Mouse (Mus musculus): Measurements from ENCODE around the gene Cwf19l1. TPM values are rescaled to one million over a fixed set of nuclear protein-coding genes. Genes with fewer than 3 reads are reported as not detected.

Cwf19l1 gene
- 31.2 and 38.4 TPM in 2 replicates for polyA plus RNA-seq (2014; fragmentation: Nextera tagmentation; extraction: Ambion mirVana)

DNA sequence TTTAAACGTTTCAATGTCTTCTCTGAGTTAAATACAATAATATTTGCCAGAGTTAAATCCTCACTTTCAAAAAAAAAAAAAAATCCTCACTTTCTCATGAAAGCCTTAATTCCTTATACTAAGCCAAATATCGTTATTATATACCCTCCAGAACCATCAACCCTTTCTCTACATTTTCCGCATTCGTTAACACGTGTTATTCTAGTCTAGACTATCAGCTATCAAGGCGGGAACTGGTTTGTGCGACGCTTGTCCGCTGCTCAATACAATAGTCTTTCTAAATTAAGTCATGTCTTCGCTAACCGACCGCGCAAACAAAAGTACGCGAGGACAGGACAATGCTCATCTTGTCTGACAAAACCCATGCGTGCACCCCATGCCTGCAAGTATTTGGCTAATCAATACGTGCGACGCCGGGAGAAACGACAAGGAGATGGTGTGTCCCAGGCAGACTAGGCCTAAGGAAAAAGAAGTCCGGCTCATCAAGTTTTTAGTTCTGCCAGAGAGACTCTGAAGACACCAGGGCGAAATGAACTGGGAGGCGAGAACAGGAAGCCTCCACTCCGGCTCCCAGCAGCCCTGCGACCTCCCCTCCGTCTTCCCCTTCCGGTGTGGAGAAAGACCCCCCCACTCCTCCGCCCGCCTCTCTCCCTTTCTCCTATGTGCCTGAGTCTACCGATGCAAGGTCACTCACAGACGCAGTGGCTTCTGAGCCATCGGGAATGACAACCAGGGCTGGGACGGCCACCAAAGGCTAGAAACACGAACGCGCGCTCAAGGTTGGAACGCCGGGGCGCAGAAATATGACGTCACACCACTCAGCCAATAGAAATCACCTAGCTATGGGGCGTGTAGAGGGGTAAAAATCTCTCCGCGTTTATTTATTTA lies at the start of gene Cwf19l1:
Gene Cwf19l1, minus strand, starts transcription at position 805 of the 888 bp plus-strand sequence.
- peak; percentile 91 for ATAC-seq (ENCODE audit: low FRiP score, low TSS enrichment)
- under 1% methylated on average over 45 of the region's 45 CpGs for WGBS

DNA sequence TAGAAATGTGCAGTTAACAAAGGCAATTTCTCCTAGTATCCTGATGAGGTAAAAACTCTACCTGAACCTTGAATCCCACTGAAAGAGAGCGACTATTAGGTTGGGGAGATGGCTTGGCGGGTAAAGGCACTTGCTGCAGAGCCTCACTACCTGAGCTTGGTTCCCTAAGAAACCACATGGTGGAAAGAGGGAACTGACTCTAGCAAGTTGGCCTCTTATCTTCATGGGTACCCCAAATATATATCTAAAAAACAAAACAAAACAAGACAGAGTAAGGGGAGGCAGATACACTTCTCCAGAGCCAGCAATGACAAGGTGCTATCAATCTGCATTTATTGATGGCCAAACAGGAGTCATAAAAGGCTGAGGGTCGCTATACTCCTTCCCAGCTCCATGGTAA lies 48.3 kb upstream of the Cwf19l1 start:
- H3K4me1 ChIP-seq (ENCODE audit: control insufficient read depth, insufficient read depth, low read length): no peaks in the 10 kb centered on the region
- WGBS: 79% methylated on average over 3 of the region's 3 CpGs
- no peak overlapping the region for H3K4me3 ChIP-seq (replicated peaks; ENCODE audit: low read depth, low read length)
- H3K27ac ChIP-seq (replicated peaks; ENCODE audit: low read depth, low read length): no peak overlapping the region
- no peak overlapping the region for H3K4me2 ChIP-seq (ENCODE audit: low read length)
- DNase-seq (no peak), ATAC-seq (ENCODE audit: low FRiP score, low TSS enrichment) (no peak)
- no peaks in the 10 kb centered on the region for H3K9me3 ChIP-seq (ENCODE audit: control insufficient read depth, low read length)
- H3K27me3 ChIP-seq (ENCODE audit: control insufficient read depth, insufficient read depth, low read length): no peaks in the 10 kb centered on the region
- no peaks in the 10 kb centered on the region for H3K36me3 ChIP-seq (ENCODE audit: control insufficient read depth, insufficient read depth, low read length)
- H3K9ac ChIP-seq (replicated peaks; ENCODE audit: low read length): no peak overlapping the region

More for the DNA sequence above, at the start of gene Cwf19l1:
- Histone ChIP-seq H3K36me3 (ENCODE audit: control insufficient read depth, insufficient read depth, low read length) (peaks cover 39% of the 10 kb centered on the region), H3K4me3 (replicated peaks; ENCODE audit: low read depth, low read length) (peak within 1 kb of the TSS; percentile 67), H3K9ac (replicated peaks; ENCODE audit: low read length) (peak within 1 kb of the TSS; percentile 72), H3K27me3 (ENCODE audit: control insufficient read depth, insufficient read depth, low read length) (no peaks in the 10 kb centered on the region), H3K4me2 (ENCODE audit: low read length) (peak within 1 kb of the TSS; percentile 84), H3K9me3 (ENCODE audit: control insufficient read depth, low read length) (no peaks in the 10 kb centered on the region), H3K4me1 (ENCODE audit: control insufficient read depth, insufficient read depth, low read length) (peaks cover 4% of the 10 kb centered on the region), H3K27ac (replicated peaks; ENCODE audit: low read depth, low read length) (peak within 1 kb of the TSS; percentile 94)
- peak; percentile 96 for DNase-seq

DNA sequence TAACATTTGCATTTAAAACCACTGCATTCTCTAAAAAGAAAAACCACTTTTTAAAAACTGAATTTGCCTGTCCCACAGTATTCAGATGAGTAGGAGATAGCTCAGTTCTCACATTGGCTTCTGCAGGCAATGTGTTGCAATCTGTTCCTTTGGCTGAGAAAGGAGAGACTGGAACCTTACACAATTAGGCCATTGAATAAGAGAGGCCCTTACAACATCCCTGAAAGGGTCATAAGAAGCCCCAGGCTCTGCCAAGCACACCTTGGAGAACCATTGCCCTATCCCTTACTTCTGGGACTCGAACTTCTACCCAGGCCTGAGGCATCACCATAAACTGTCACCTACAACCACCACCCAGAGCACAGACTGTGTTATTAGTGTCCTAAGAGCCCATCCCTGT lies 44.8 kb upstream of the Cwf19l1 start:
- no peak overlapping the region for H3K9ac ChIP-seq (replicated peaks; ENCODE audit: low read length)
- 83% methylated on average over 1 of the region's 1 CpGs for WGBS
- ATAC-seq (ENCODE audit: low FRiP score, low TSS enrichment) (no peak), DNase-seq (no peak)
- H3K4me1 ChIP-seq (ENCODE audit: control insufficient read depth, insufficient read depth, low read length): no peaks in the 10 kb centered on the region
- H3K27ac ChIP-seq (replicated peaks; ENCODE audit: low read depth, low read length): no peak overlapping the region
- no peaks in the 10 kb centered on the region for H3K27me3 ChIP-seq (ENCODE audit: control insufficient read depth, insufficient read depth, low read length)
- no peak overlapping the region for H3K4me3 ChIP-seq (replicated peaks; ENCODE audit: low read depth, low read length)
- no peak overlapping the region for H3K4me2 ChIP-seq (ENCODE audit: low read length)
- no peaks in the 10 kb centered on the region for H3K36me3 ChIP-seq (ENCODE audit: control insufficient read depth, insufficient read depth, low read length)
- peaks cover 6% of the 10 kb centered on the region; the same call in 1 of the 2 replicates for H3K9me3 ChIP-seq (ENCODE audit: control insufficient read depth, low read length)

DNA sequence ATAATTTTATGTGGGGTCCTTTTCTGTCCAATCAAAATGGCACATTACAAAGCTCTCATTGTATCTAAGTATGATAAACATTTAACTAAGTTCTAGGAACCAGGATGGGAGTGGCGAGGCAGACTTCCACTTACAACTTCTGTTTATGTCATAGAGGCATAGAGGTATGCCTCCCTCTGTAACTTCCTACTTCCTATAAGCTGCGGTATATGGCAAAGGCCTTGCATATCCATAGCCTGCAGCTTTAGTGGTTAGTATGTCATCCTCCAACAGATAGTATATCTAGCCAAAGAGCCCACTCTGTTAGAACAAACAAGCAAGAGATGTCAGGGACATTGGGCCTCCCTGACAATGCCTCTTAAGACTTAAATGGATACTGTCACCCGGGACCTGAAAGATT lies 41.1 kb upstream of the Cwf19l1 start:
- no peaks in the 10 kb centered on the region for H3K4me1 ChIP-seq (ENCODE audit: control insufficient read depth, insufficient read depth, low read length)
- 90% methylated on average over 3 of the region's 3 CpGs for WGBS
- H3K27ac ChIP-seq (replicated peaks; ENCODE audit: low read depth, low read length): no peak overlapping the region
- no peaks in the 10 kb centered on the region for H3K27me3 ChIP-seq (ENCODE audit: control insufficient read depth, insufficient read depth, low read length)
- H3K9me3 ChIP-seq (ENCODE audit: control insufficient read depth, low read length): peaks cover 11% of the 10 kb centered on the region; the same call in 1 of the 2 replicates
- H3K9ac ChIP-seq (replicated peaks; ENCODE audit: low read length): no peak overlapping the region
- H3K36me3 ChIP-seq (ENCODE audit: control insufficient read depth, insufficient read depth, low read length): no peaks in the 10 kb centered on the region
- H3K4me2 ChIP-seq (ENCODE audit: low read length): no peak overlapping the region
- DNase-seq: no peak
- ATAC-seq (ENCODE audit: low FRiP score, low TSS enrichment): no peak
- no peak overlapping the region for H3K4me3 ChIP-seq (replicated peaks; ENCODE audit: low read depth, low read length)

DNA sequence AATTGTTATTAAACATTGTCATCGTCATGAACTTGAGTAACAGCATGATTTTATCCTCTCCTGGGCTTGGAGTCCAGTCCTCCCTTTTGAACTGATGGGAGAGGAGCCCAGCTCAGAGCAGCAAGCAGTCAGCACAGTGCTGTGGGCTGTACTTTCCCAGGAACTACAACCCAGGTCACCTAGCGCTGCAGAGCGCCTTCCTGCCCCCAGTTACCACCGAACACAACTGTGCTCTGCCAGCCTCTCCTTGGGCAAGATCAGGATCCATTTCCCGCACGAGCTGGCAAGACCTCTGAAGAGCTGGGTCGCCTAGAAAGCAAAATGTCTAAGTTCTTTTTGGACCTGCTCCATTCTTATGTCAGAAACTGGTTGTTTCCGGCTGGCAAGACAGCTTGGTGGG lies 39.2 kb upstream of the Cwf19l1 start:
- Histone ChIP-seq H3K36me3 (ENCODE audit: control insufficient read depth, insufficient read depth, low read length) (no peaks in the 10 kb centered on the region), H3K4me3 (replicated peaks; ENCODE audit: low read depth, low read length) (no peak overlapping the region), H3K27me3 (ENCODE audit: control insufficient read depth, insufficient read depth, low read length) (no peaks in the 10 kb centered on the region), H3K4me1 (ENCODE audit: control insufficient read depth, insufficient read depth, low read length) (no peaks in the 10 kb centered on the region), H3K9ac (replicated peaks; ENCODE audit: low read length) (no peak overlapping the region), H3K4me2 (ENCODE audit: low read length) (no peak overlapping the region), H3K27ac (replicated peaks; ENCODE audit: low read depth, low read length) (no peak overlapping the region), H3K9me3 (ENCODE audit: control insufficient read depth, low read length) (peaks cover 11% of the 10 kb centered on the region; the same call in 1 of the 2 replicates)
- DNase-seq: no peak
- ATAC-seq (ENCODE audit: low FRiP score, low TSS enrichment): no peak
- 74% methylated on average over 8 of the region's 8 CpGs for whole genome bisulfite sequencing

DNA sequence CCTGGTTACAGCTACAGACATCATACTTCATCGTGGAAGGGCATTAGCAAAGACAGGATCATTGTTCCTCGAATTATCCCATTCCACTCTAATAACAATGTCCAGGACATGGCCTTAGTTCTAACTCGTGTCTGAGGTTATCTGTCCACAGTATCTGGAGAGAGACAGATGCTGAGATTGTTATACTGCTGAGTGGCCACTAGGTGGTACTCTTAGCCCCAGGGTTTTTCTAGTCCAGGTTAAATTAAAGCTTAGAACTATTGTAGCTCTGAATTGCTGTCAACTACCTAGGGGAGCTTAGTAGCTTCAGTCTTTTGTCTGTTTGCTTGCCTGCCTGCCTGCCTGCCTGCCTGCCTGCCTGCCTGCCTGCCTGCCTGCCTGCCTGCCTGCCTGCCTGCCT lies 25.8 kb upstream of the Cwf19l1 start:
- no peak overlapping the region for H3K4me2 ChIP-seq (ENCODE audit: low read length)
- H3K27ac ChIP-seq (replicated peaks; ENCODE audit: low read depth, low read length): no peak overlapping the region
- no peaks in the 10 kb centered on the region for H3K36me3 ChIP-seq (ENCODE audit: control insufficient read depth, insufficient read depth, low read length)
- no peaks in the 10 kb centered on the region for H3K4me1 ChIP-seq (ENCODE audit: control insufficient read depth, insufficient read depth, low read length)
- no peak for ATAC-seq (ENCODE audit: low FRiP score, low TSS enrichment)
- peak; percentile 66 for DNase-seq
- H3K4me3 ChIP-seq (replicated peaks; ENCODE audit: low read depth, low read length): no peak overlapping the region
- 11% methylated on average over 3 of the region's 3 CpGs for WGBS
- no peaks in the 10 kb centered on the region for H3K9me3 ChIP-seq (ENCODE audit: control insufficient read depth, low read length)
- H3K27me3 ChIP-seq (ENCODE audit: control insufficient read depth, insufficient read depth, low read length): no peaks in the 10 kb centered on the region
- H3K9ac ChIP-seq (replicated peaks; ENCODE audit: low read length): no peak overlapping the region

DNA sequence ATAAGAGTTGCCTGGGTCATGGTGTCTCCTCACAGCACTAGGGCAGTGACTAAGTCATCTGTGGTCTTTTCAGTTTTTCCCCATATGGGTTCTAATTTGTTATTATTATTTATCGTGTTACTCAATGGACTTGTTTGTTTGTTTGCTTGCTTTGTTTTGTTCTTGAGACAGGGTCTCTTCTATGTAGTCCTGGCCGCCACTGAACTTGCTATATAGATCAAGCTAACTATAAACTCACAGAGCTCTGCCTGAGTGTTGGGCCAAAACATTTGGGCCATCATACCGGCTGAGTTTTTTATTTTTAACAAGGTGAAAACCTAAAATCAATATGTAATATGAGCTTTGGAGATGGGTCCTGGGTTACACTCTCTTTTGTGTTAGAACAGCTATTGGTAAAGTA lies 23.7 kb upstream of the Cwf19l1 start:
- no peak for ATAC-seq (ENCODE audit: low FRiP score, low TSS enrichment)
- WGBS: 83% methylated on average over 3 of the region's 3 CpGs

DNA sequence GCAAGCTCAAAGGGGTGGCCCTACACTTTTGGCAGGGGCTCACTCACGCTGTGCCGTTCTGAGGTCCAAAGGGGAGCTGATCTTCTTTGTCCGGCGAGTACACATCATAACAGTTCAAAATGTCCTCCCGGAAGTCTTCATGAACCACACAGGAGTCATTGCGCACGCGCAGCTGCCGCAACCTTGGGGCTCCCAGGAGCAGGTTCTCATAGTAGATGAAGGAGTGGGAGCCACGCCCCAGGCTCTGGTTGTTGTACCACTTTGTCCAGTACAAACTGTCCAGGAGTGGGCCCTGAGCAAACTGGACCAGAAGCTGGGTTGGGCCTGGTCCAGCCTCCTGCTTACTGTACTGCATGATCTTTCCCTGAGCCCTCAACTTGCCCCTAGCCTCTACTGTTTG lies 21.3 kb upstream of the Cwf19l1 start:
- no peak for ATAC-seq (ENCODE audit: low FRiP score, low TSS enrichment)
- Histone ChIP-seq H3K27ac (replicated peaks; ENCODE audit: low read depth, low read length) (no peak overlapping the region), H3K27me3 (ENCODE audit: control insufficient read depth, insufficient read depth, low read length) (no peaks in the 10 kb centered on the region), H3K9ac (replicated peaks; ENCODE audit: low read length) (no peak overlapping the region), H3K4me2 (ENCODE audit: low read length) (no peak overlapping the region), H3K9me3 (ENCODE audit: control insufficient read depth, low read length) (no peaks in the 10 kb centered on the region), H3K4me1 (ENCODE audit: control insufficient read depth, insufficient read depth, low read length) (no peaks in the 10 kb centered on the region), H3K36me3 (ENCODE audit: control insufficient read depth, insufficient read depth, low read length) (no peaks in the 10 kb centered on the region), H3K4me3 (replicated peaks; ENCODE audit: low read depth, low read length) (no peak overlapping the region)
- WGBS: 92% methylated on average over 10 of the region's 10 CpGs
- DNase-seq: no peak

More for the DNA sequence above, 23.7 kb upstream of the Cwf19l1 start:
- no peaks in the 10 kb centered on the region for H3K36me3 ChIP-seq (ENCODE audit: control insufficient read depth, insufficient read depth, low read length)
- DNase-seq: no peak
- H3K4me3 ChIP-seq (replicated peaks; ENCODE audit: low read depth, low read length): no peak overlapping the region
- no peak overlapping the region for H3K4me2 ChIP-seq (ENCODE audit: low read length)
- H3K27ac ChIP-seq (replicated peaks; ENCODE audit: low read depth, low read length): no peak overlapping the region
- no peaks in the 10 kb centered on the region for H3K27me3 ChIP-seq (ENCODE audit: control insufficient read depth, insufficient read depth, low read length)
- H3K9me3 ChIP-seq (ENCODE audit: control insufficient read depth, low read length): no peaks in the 10 kb centered on the region
- H3K9ac ChIP-seq (replicated peaks; ENCODE audit: low read length): no peak overlapping the region
- no peaks in the 10 kb centered on the region for H3K4me1 ChIP-seq (ENCODE audit: control insufficient read depth, insufficient read depth, low read length)

DNA sequence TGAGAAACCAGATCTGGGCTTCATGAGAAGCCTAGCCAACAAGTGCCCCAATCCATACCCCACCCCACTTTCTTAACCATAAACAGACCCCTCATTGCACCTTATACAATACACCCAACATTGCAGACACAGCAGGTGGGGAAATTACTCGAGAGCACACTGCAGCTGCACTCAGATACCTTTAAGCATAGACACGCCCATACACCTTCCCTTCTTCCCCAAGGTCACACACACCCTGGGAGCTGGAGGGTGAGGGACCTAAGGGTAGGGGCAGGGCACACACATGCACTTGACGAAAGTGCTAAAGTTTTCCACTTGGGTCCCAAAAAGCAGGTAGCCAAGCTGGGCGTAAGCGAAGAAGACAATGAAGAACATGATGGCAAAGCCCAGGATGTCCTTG lies 18.1 kb upstream of the Cwf19l1 start:
- Histone ChIP-seq H3K4me3 (replicated peaks; ENCODE audit: low read depth, low read length) (no peak overlapping the region), H3K9ac (replicated peaks; ENCODE audit: low read length) (no peak overlapping the region), H3K27me3 (ENCODE audit: control insufficient read depth, insufficient read depth, low read length) (no peaks in the 10 kb centered on the region), H3K27ac (replicated peaks; ENCODE audit: low read depth, low read length) (no peak overlapping the region), H3K4me2 (ENCODE audit: low read length) (no peak overlapping the region), H3K4me1 (ENCODE audit: control insufficient read depth, insufficient read depth, low read length) (no peaks in the 10 kb centered on the region), H3K36me3 (ENCODE audit: control insufficient read depth, insufficient read depth, low read length) (no peaks in the 10 kb centered on the region), H3K9me3 (ENCODE audit: control insufficient read depth, low read length) (no peaks in the 10 kb centered on the region)
- ATAC-seq (ENCODE audit: low FRiP score, low TSS enrichment) (no peak), DNase-seq (no peak)
- 87% methylated on average over 5 of the region's 5 CpGs for WGBS

Measured in midbrain, embryonic 14.5 days (tissue).